Mouse (Mus musculus) kidney, adult 2 months (tissue): ENCODE results near the gene Prkce.

Experiments used
- CTCF ChIP-seq: fragments of 200-500 bp; conservative IDR thresholded peaks from 2 replicates; pipeline ENCODE4 v1.5.1; 2011; ENCODE audit warnings: low read depth, mild to moderate bottlenecking, control low read depth, low read length, moderate library complexity, mixed read lengths; ENCODE audit not compliant: insufficient read depth, insufficient read length
- POLR2A ChIP-seq: fragments of 200-500 bp; IDR thresholded peaks from one replicate; pipeline ENCODE4 v1.6.1; 2011; ENCODE audit warnings: low read depth, low read length, control low read depth

DNA sequence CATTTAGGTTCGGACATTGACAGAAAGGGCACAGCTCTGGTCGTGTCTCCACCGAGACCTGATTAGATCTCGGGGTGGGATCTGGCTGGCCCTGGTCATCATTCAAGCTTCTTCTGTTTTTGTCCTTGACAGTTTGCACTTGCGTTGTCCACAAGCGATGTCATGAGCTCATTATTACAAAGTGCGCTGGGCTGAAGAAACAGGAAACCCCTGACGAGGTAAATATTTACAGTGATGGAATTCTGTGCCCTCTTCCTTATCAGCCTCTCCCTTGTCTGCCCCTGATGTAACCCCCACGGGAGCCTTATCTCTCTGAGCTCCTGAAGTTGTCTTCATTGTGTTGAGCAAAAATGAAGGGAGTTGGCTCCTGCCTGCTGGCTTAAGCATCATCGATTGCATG is 309.1 kb downstream of the Prkce start:
- TF ChIP-seq CTCF, result no peak
- no peak for TF ChIP-seq POLR2A
